Mouse (Mus musculus) left cerebral cortex, postnatal 4 days (tissue): ENCODE measurements around the gene Napsa. TPM values are rescaled to one million over a fixed set of nuclear protein-coding genes. Genes with fewer than 3 reads are reported as not detected.
A peak's percentile ranks its signal among the peaks of the same experiment; 100 is the strongest.

Source experiments
- DNase-seq: peaks from one replicate; pipeline ENCODE4 v3.0.0-alpha.2; 2022
- intact Hi-C: fragments of 180-260 bp; cut with DNase I; formaldehyde crosslinking; loops from one replicate; pipeline ENCODE4 v1.15.1; 2025
- total RNA-seq, 2 experiments: library from RNA; stranded (reverse); gene quantifications; 2 replicates each; pipeline ENCODE4 v1.2.3; 2021

Gene Napsa
- total RNA-seq, 2 experiments from 2014 or later = 0.30 TPM; not detected in 1

DNA sequence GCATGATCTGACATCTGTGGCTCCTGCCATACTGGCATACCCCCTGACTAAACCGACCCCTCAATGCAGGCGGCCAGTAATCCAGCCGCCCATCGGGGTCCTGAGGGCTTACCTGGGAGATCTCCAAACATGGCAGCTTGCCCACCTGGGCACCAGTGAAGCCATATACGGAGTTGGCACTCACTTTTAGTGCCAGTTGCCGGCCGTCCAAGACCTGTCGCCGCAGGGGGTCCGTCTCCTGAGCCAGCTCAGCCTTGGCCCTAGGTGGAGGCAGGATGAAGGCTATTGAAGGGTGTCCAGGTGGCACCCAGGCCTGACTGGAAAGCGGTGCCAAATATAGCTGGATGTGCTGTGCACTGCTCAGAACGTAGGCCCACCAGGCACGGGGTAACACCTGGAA lies 34.7 kb upstream of the Napsa start:
- intact Hi-C loops = no loop called here
- peak; percentile 45 for DNase-seq

- intact Hi-C loops = no loop called here
- no peak for DNase-seq
Measured at GRCm38 (mm10) chr7:44538756-44539624, 33.2 kb upstream of the Napsa start.

- DNase-seq = no peak
- intact Hi-C loops = no loop called here
Measured at GRCm38 (mm10) chr7:44542555-44542954, 29.6 kb upstream of the Napsa start.

- DNase-seq = no peak
- intact Hi-C loops = no loop called here
Measured at GRCm38 (mm10) chr7:44543071-44543470, 29.1 kb upstream of the Napsa start.

GRCm38 (mm10) chr7:44546274-44546673 lies 25.9 kb upstream of the Napsa start:
- no peak for DNase-seq
- intact Hi-C loops = no loop called here

DNA sequence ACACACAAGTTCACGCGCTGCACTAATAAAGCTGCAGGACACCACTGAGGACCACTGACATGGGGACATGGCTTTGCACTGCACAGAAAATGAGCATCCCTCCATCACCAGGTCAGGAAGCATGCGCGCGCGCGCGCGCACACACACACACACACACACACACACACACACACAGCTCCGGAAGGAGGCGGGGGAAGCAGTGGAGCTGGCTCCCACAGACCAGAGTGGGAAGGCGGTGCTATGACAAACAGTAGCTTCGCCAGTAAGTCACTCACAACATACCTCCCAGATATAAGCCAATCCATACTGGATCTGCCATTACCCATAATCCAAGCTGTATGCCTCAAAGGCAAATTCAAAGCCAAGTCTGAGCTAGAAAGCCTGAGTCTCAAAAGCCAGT lies 25.1 kb upstream of the Napsa start:
- intact Hi-C loops = no loop called here
- no peak for DNase-seq

DNA sequence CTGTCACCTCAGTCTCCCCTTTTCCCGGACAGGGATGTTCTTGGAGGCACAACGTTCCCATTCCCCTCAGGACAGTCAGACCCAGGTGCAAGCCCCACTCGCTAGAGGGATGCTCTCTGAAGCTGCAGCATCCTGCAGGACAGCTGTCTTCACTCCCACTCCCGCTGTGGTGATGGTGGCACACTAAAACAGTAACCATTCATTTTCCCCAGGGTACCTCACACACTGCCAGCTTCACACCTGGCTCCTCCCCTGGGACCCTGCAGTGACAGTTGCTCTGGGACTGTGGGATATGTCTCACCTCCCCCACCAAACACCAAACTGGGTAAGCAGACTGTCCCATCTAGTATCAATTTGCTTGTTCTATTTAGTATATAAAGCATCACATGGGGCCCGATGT lies 24.5 kb upstream of the Napsa start:
- intact Hi-C loops = no loop called here

GRCm38 (mm10) chr7:44548497-44549087 lies 23.6 kb upstream of the Napsa start, which contains the start of gene Pold1:
Gene Pold1, minus strand, starts transcription at chr7:44548849.
- intact Hi-C loops = no loop called here
- DNase-seq = peak; percentile 100

More for the DNA sequence above, 24.5 kb upstream of the Napsa start:
- peak; percentile 51 for DNase-seq

- intact Hi-C loops = no loop called here
Measured at GRCm38 (mm10) chr7:44549621-44550408, 22.4 kb upstream of the Napsa start.

GRCm38 (mm10) chr7:44550409-44550678 lies 21.8 kb upstream of the Napsa start:
- no peak for DNase-seq
- intact Hi-C loops = no loop called here

More at GRCm38 (mm10) chr7:44549621-44550408, 22.4 kb upstream of the Napsa start:
- DNase-seq = no peak

DNA sequence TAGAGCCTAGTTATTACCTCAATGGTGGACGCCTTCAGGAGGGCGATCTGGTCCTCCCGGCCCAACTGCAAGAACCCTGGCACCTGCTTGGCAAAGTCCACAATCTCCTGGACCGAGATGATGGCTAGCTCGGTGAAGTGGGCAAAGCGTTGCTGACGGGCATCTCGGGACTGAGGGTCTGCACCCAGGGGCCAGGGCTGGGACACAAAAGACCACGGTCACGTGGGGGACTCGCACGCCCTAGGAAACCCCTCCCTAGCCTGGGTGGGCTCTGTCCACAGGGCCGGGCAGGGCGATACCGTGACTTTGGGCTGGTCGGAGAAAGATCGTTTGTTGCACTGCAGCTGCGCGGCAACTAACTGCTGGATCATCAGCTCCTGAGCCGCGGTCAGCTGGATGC lies 20.9 kb upstream of the Napsa start:
- no peak for DNase-seq
- intact Hi-C loops = no loop called here

- intact Hi-C loops = no loop called here
- DNase-seq = no peak
Measured at GRCm38 (mm10) chr7:44551731-44552130, 20.4 kb upstream of the Napsa start.

DNA sequence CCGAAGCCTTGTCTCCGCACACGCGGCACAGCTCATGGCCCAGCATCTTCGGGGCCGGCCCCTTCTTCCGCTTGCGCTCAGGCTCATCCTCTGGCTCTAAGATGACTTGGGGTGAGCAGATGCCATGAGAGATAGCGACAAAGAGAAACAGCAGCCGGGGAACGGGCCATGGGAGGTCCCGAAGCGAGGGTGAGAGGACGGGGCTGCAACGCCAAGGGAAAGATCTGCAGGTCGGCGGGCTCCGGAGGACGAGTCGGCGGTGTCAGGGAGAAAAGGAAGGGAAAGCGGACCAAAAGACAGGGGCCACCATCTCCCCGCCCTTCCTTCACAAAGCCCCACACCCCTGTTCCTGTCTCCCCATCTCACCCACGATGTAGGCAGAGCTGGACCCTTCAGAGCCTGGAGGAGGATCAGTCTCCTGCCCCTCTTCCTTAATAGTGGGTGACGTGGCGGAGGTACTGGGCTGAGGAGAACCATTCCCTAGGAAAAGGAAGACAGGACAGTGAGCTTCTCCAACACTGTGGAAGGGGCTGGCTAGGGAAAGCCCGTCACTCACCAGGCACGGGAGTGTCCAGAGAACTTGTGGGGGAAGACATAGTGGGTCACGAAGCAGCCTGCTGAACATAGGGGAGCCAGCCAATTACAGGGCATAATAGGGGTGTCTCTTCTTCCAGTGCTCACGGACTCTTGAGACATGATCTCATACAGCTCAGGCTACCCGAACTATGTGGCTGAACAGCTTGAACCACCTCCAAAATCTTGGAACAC lies 19.9 kb upstream of the Napsa start:
- DNase-seq = no peak
- intact Hi-C loops = no loop called here

DNA sequence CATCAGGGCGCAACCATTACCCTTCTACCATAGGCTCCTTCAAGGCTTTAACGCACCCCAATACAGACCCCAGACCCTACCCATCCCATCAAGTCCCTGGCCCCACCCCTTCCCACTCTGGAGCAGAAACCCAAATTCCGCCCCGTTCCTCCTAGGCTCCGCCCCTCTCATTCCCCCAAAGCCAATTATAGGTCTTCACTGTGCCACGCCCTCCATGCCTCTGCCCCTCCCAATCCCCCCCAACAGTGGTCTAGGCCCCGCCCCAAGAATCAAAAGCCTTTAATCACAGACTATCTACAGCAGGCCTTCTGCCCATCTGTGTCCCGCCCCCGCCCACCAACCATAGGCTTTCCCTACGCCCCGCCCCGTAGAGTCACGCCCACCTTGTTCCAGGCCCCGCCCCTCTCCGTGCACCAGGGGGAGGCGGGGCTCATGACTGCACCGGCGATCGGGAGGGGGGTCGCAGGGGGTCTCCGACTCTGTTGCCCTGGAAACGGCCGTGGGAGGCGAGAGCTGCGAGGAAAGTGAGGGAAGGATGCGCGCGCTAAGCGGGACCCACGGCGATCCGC lies 18.9 kb upstream of the Napsa start:
- DNase-seq = peak; percentile 94
- intact Hi-C loops = no loop called here

DNA sequence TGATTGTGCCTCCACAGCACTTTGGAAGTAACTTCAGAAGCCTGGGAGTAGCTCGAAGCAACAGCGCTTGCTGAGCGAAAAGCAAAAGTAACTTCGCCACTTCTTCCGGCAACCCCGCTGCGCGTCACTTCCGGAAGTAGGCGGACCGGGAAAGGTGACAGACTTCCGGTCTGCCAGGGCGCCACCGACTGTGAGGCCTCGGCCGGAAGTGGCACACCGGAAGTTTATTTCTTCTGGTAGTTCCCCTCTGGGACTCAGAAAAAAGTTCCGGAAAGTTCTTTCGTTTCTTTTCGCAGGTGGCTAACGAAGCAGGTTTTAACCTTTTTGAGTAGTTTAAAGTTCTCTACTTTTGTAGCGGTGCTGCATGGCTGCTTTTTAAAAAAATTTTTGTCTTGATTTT lies 18.4 kb upstream of the Napsa start, which contains the start of gene Nr1h2:
Gene Nr1h2, minus strand, starts transcription at position 126 of the 400 bp plus-strand sequence.
- peak; percentile 97 for DNase-seq
- intact Hi-C loops = no loop called here

- no peak for DNase-seq
- intact Hi-C loops = no loop called here
Measured at GRCm38 (mm10) chr7:44557629-44558028, 14.6 kb upstream of the Napsa start.

DNA sequence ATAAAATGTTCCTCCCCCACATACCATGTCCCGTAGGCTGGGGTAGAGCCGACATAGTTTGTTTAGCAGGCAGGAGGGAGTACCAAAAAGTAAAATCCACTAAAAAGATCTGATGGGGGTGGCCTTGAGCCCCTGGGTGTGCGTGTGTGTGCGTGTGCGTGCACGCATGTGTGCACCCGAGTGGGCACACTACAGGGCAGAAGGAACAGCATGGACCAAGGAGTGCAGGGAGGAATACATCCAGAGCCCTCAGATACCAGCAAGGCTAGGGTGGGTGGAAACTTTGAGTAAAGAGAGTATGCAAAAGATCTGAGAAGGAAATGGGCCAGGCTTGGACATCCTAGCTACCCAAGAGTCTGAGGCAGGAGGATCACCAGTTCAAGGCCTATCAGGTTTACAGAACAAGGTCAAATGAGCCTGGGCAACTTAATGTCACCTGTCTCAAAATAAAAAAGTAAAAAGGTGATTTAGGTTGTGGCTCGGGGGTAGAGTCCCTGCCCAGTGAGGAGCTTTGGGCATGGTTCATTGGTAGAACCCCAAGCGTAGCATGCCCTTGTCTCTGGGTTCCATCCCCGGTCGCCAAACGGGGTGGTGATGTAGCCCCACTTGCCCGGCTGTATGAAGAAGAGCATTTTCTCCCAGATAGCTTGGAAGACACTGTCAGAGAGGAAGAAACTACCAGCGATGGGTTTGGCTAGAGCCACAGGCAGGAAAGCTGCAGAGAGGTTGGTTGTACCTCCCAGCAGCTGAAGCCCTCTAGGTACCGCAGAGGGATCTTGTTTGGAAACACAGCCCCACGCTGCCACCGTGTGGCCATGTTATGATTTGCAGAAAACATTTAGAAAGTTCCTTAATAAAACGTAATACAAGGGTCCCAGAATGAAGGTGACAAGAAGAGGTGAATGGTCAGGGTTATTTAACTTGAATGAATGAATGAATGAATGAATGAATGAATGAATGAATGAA lies 11.5 kb upstream of the Napsa start:
- intact Hi-C loops = loop anchor here (10.0 kb wide), 1 partner anchor 46 kb away; no protein-coding TSS in a partner anchor
- DNase-seq = peak; percentile 88

DNA sequence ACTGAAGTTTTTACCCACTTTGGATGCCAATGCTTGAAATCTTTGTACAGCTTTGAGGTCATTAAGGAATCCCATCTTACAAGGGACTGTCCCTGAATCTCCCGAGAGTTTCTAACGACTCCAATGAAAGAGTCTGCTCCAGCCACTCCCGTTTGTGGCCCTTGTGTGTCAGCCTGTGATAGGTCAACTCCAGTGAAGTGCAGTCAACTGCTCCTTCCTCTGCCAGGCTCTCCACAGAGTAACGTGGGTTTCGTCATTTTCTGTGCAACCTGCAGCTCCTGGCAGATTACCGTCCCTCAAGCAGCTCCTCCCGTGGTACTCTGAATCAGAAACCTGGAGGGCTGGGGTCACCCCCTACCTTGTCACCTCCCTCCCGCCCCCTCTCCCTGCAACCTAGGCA lies 8.9 kb upstream of the Napsa start:
- intact Hi-C loops = loop anchor here (10.0 kb wide), 1 partner anchor 48 kb away; no protein-coding TSS in a partner anchor
- DNase-seq = no peak

DNA sequence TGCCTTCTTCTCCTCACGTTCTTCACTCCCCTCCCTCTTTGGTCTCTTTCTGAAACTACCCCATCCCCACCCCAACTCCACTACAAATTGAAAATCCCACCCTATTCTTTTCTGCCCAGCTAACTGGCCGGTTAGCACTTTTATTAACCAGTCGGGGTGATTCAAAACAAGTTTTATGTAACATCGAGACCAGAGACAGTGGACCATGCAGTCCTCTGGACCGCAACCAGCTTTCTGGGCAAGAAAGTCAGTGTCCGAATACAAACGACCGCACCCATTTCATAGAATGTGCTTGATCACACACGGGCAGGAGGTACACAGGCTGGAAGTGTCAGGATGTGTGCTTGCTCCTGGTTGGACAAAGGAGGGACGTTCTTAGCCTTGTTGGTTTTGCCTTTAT lies 7.7 kb upstream of the Napsa start:
- intact Hi-C loops = loop anchor here (10.0 kb wide), 1 partner anchor 50 kb away; no protein-coding TSS in a partner anchor
- no peak for DNase-seq
